Mouse (Mus musculus): ENCODE measurements around the gene Ccdc106. TPM values are rescaled to one million over a fixed set of nuclear protein-coding genes. Genes with fewer than 3 reads are reported as not detected.
A peak's percentile ranks its signal among the peaks of the same experiment; 100 is the strongest.
"Not testable (repeated sequence)": the region's sequence is repeated elsewhere in the genome, so short reads cannot be mapped to it uniquely, and the experiment has no call there.

Ccdc106 gene
- polyA plus RNA-seq, 1 experiment from 2014 or later = 7.9 TPM

- in situ Hi-C loops (cut with MboI; ENCODE audit: low pct_unique_long_range_greater_than_20kb) = loop anchor here (25.0 kb wide), 1 partner anchor 915 kb away; the partner anchor contains the start of genes Cdc42ep5 and Leng9
- ATAC-seq (no peak), DNase-seq (ENCODE audit: low read depth, low spot score) (no peak)
- CTCF ChIA-PET = interaction anchor here (0.6 kb wide), 1 partner anchor 10 kb away, joined by 3 read pairs; no protein-coding TSS in a partner anchor
- POLR2A ChIA-PET = interaction anchor here (0.7 to 1.6 kb wide), 2 partner anchors 15 to 210 kb away, joined by 3 to 7 read pairs; partner anchors contain the start of gene U2af2
- no peaks in the 10 kb centered on the region for H3K27me3 ChIP-seq
- no peak for TF ChIP-seq CTCF (IDR thresholded peaks at IDR 0.05)
Measured at GRCm38 (mm10) chr7:5076931-5077330, 56.6 kb downstream of the Ccdc106 start.

- POLR2A ChIA-PET; H3K27me3 ChIP-seq; DNase-seq (ENCODE audit: low read depth, low spot score): not testable (repeated sequence)
- peak; percentile 0 for ATAC-seq
- CTCF ChIA-PET = interaction anchor here (1.3 kb wide), 1 partner anchor 10 kb away, joined by 3 read pairs; no protein-coding TSS in a partner anchor
- in situ Hi-C loops (cut with MboI; ENCODE audit: low pct_unique_long_range_greater_than_20kb) = loop anchor here (25.0 kb wide), 1 partner anchor 917 kb away; the partner anchor contains the start of genes Cdc42ep5 and Leng9
Measured at GRCm38 (mm10) chr7:5079365-5080009, 59.1 kb downstream of the Ccdc106 start.

- ChIA-PET POLR2A (no interaction called here), CTCF (no interaction called here)
- ATAC-seq = peak; percentile 97
- in situ Hi-C loops (cut with MboI; ENCODE audit: low pct_unique_long_range_greater_than_20kb) = loop anchor here (25.0 kb wide), 1 partner anchor 918 kb away; the partner anchor contains the start of genes Cdc42ep5 and Leng9
- DNase-seq (ENCODE audit: low read depth, low spot score) = no peak
- no peak for TF ChIP-seq CTCF (IDR thresholded peaks at IDR 0.05)
- no peaks in the 10 kb centered on the region for H3K27me3 ChIP-seq
Measured at GRCm38 (mm10) chr7:5080010-5080751, 59.8 kb downstream of the Ccdc106 start, which contains the start of gene Epn1. TSS of gene Epn1 (plus strand) at chr7:5080235.

DNA sequence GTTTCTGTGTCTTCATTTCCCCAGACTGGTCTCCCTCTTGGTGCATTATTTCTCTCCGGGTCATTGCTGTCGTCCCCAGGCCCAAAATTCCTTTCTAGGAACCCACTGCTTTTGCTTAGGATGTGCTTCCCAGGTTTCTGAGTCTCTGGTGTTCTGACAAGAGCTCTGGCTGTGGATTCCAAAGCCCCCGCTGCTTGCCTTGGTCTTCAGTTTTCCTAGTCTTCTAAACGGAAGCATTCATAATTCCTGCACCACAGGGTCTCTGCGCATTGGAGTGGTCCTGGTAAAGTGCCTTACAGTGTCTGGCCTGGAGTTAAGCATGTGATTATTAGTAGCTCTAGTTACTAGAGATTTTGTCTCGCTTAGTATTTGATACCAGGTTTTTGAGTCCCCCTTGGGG, 60.5 kb downstream of the Ccdc106 start:
- in situ Hi-C loops (cut with MboI; ENCODE audit: low pct_unique_long_range_greater_than_20kb) = loop anchor here (25.0 kb wide), 1 partner anchor 919 kb away; the partner anchor contains the start of genes Cdc42ep5 and Leng9
- CTCF ChIA-PET = no interaction called here
- no peaks in the 10 kb centered on the region for H3K27me3 ChIP-seq
- no peak for DNase-seq (ENCODE audit: low read depth, low spot score)
- no peak for TF ChIP-seq CTCF (IDR thresholded peaks at IDR 0.05)
- POLR2A ChIA-PET = interaction anchor here (0.7 kb wide), 1 partner anchor 10 kb away, joined by 3 read pairs; no protein-coding TSS in a partner anchor
- no peak for ATAC-seq

- no peaks in the 10 kb centered on the region for H3K27me3 ChIP-seq
- in situ Hi-C loops (cut with MboI; ENCODE audit: low pct_unique_long_range_greater_than_20kb) = loop anchor here (25.0 kb wide), 1 partner anchor 919 kb away; the partner anchor contains the start of genes Cdc42ep5 and Leng9
- ChIA-PET POLR2A (interaction anchor here (0.7 kb wide), 1 partner anchor 10 kb away, joined by 3 read pairs; no protein-coding TSS in a partner anchor), CTCF (no interaction called here)
- TF ChIP-seq CTCF (IDR thresholded peaks at IDR 0.05) = no peak
- no peak for ATAC-seq
- DNase-seq (ENCODE audit: low read depth, low spot score) = no peak
Measured at GRCm38 (mm10) chr7:5081241-5081640, 60.9 kb downstream of the Ccdc106 start.

DNA sequence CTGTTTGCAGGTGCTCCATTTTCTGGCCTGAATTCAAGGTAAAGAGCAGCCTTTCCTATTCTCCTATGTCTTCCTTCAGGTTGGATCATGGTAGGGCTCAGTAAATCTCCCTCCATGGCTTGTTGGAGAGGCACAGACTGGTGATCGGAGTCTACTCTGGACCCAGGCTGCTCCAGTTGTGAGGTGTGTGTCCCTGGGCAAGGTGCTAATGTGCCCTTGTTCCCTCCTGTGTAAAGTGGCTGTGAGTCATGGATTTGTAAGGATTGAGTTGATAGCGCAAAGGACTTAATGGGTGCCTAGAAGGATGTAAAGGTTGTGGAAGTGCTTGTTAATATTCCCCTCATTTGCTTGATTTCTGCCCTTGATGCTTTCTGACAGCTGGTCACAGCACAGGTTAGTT, 61.6 kb downstream of the Ccdc106 start:
- no peaks in the 10 kb centered on the region for H3K27me3 ChIP-seq
- in situ Hi-C loops (cut with MboI; ENCODE audit: low pct_unique_long_range_greater_than_20kb) = loop anchor here (25.0 kb wide), 1 partner anchor 920 kb away; the partner anchor contains the start of genes Cdc42ep5 and Leng9
- ChIA-PET CTCF (interaction anchor here (1.0 kb wide), 1 partner anchor 10 kb away, joined by 3 read pairs; no protein-coding TSS in a partner anchor), POLR2A (interaction anchor here (0.6 kb wide), 2 partner anchors 166 to 1108 kb away, joined by 3 read pairs; no protein-coding TSS in a partner anchor)
- no peak for DNase-seq (ENCODE audit: low read depth, low spot score)
- no peak for TF ChIP-seq CTCF (IDR thresholded peaks at IDR 0.05)
- ATAC-seq = no peak

DNA sequence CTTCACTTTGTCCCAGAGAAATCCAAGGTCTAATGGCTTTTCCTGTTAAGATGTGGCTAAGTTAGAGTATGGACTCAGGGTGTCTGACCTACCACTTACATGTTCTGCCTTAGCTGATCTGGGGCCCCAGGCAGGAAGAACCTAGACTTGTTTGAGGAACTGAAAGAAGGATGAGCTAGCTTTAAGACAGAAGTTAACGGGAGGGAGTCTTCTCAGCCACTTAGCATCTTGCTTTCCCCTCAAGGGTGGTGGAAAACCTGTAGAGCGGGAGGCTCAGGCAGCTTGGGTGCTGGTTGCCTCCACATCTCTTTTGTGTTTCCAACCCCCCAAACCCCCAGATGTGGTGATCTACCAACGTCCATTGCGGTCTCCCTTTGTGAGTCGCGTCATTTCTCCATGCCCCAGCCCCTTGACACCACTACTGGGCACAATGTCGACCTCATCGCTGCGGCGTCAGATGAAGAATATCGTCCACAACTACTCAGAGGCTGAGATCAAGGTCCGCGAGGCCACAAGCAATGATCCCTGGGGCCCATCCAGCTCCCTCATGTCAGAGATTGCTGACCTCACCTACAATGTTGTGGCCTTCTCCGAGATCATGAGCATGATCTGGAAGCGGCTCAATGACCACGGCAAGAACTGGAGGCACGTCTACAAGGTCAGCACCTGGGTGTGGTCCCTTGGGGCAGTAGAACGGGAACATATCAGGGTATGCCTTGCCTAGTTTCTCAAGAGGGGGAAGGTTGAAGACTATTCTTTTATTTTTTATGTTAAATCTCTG, 63.2 kb downstream of the Ccdc106 start:
- no peaks in the 10 kb centered on the region for H3K27me3 ChIP-seq
- ChIA-PET CTCF (interaction anchor here (0.9 to 1.0 kb wide), 2 partner anchors 8 to 34 kb away, joined by 3 read pairs; no protein-coding TSS in a partner anchor), POLR2A (interaction anchor here (0.9 kb wide), 1 partner anchor 22 kb away, joined by 3 read pairs; no protein-coding TSS in a partner anchor)
- DNase-seq (ENCODE audit: low read depth, low spot score) (no peak), ATAC-seq (no peak)
- in situ Hi-C loops (cut with MboI; ENCODE audit: low pct_unique_long_range_greater_than_20kb) = loop anchor here (25.0 kb wide), 1 partner anchor 921 kb away; the partner anchor contains the start of genes Cdc42ep5 and Leng9
- no peak for TF ChIP-seq CTCF (IDR thresholded peaks at IDR 0.05)

- ChIA-PET POLR2A (no interaction called here), CTCF (no interaction called here)
- TF ChIP-seq CTCF (IDR thresholded peaks at IDR 0.05) = no peak
- in situ Hi-C loops (cut with MboI; ENCODE audit: low pct_unique_long_range_greater_than_20kb) = loop anchor here (25.0 kb wide), 1 partner anchor 923 kb away; the partner anchor contains the start of genes Cdc42ep5 and Leng9
- no peak for DNase-seq (ENCODE audit: low read depth, low spot score)
- no peaks in the 10 kb centered on the region for H3K27me3 ChIP-seq
- no peak for ATAC-seq
Measured at GRCm38 (mm10) chr7:5085512-5085911, 65.2 kb downstream of the Ccdc106 start.

- POLR2A ChIA-PET = no interaction called here
- no peak for DNase-seq (ENCODE audit: low read depth, low spot score)
- CTCF ChIA-PET = interaction anchor here (0.6 kb wide), 2 partner anchors 10 to 22 kb away, joined by 3 to 4 read pairs; no protein-coding TSS in a partner anchor
- H3K27me3 ChIP-seq = no peaks in the 10 kb centered on the region
- in situ Hi-C loops (cut with MboI; ENCODE audit: low pct_unique_long_range_greater_than_20kb) = loop anchor here (25.0 kb wide), 1 partner anchor 925 kb away; the partner anchor contains the start of genes Cdc42ep5 and Leng9
- no peak for ATAC-seq
- no peak for TF ChIP-seq CTCF (IDR thresholded peaks at IDR 0.05)
Measured at GRCm38 (mm10) chr7:5086921-5087440, 66.6 kb downstream of the Ccdc106 start.
